Mouse (Mus musculus) lung, postnatal 25 days (tissue): ENCODE results near the gene Fgd5.
"Not testable (repeated sequence)": the region's sequence is repeated elsewhere in the genome, so short reads cannot be mapped to it uniquely, and the experiment has no call there.

ENCODE experiments used
- DNase-seq: peaks from one replicate; pipeline ENCODE4 v3.0.0; 2022; ENCODE audit warnings: low spot score

Gene Fgd5

DNA sequence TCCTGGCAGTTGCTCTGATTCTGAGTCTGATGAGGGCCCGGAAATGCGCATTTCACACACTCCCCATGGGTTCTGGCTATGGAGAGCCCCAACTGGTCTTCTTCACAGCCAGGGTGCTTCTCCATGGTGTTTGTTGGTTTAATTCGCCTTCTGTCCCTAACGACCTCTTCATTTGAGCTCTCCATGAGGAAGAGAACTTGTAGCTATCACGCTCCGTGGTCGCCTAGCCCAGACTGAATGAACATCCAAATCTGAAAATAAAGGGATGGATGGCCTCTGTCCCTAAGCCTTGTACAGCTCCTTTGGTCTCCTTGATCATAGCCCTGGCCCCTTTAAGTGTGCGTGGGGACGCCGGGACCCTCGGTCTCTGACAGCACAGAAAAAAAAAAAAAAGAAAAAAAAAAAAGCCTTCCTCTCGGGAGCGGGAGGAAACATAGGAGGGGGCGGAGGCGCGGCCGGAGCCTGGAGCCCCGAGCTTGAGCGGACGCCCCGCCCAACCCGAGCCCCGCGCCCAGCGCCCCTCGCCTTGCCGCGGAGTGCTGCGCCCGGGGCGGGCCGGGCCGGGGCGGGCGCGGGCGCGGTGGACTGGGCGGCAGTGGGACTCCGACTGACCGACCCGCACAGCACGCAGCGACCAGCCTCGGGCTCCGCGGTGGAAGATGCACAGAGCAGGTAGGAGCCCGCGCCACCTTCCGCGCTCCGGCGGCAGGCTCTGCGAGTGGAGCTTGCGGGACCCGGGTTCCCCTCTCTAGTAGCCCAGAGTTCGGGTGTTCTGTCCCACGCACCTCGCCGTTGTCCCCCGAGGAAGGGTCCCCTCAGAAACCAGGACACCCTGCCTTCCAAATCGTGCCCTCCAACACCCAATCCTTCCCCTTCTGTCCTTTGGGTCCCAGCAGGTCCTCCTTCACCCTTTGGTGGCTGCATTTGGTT lies at the start of gene Fgd5:
Gene Fgd5, plus strand, starts transcription at position 508 of the 930 bp plus-strand sequence.
- peak; percentile 53 for DNase-seq

DNA sequence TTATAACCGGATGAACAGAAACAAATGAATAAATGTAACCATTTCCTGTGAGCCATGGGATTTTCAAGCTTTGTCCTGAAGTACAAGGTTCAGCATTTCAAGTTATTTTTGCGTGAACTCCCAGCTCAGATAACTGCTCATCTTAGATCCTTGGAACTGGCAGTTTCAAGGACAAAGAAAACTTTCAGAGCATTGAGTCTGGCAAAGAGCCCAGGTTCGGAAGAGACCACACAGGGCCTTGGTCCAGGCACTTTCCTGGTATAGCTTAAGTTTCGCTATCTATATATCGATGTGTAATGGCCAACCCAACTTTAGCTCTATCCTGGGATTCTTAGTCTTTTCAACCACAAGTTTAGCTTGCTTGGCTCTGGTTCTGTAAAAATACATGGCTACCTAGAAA lies 47.4 kb upstream of the Fgd5 start:
- no peak for DNase-seq

DNA sequence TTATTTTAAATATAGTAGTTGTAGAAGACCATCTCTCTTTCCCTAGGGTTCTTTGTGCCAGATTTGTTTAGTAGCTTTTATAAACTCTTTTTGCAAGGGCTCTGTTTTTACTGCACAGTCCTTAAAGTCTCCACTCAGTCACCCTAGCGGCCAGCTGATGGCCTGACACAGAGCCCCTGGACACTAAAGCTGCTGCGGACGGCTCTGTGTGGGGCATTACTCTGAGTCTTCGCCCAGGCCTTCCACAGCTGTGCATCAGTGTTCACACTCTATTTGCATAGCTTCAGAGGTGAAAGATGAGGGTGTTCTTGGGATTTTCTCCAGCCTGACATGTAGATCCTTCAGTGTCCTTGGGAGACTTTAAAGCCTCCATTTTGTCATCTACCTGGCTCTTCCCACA lies 40.2 kb upstream of the Fgd5 start:
- DNase-seq: no peak

DNA sequence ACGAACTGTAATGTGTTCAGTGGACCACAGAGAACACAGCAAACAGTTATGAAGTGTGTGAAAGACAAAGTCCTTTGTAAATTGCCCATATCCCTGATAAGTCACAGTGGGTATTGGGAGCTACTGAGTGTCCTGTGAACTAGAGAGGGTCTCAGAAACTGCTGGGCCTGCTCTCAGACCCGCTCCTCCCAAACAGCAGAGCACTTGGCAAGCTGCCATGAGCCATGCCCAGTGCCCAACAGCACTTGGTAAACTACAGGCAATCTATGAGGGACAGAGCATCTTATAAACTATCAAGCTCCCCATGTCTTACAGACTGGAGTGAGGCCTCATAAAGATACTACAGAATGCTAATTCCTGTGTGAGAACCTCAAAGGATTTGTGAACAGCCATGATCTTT lies 30.3 kb upstream of the Fgd5 start:
- no peak for DNase-seq

DNA sequence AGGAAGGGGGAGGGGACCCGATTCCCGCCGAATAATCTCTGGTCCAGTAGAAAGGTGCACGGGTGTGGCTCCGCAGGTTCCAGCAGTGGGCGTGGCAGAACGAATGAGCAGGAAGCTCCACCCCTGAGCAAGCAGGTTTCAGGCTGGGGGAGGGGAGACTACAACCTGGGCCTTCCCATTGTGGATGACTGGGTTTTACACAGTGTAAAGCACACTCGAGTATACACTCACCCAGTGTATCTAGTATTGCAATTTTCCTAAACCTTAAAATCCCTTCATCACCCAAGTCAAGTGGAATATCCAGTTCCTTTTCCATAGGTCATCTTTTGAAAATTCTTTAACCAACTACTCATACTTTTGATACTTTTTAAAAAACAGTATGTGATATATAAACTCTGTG lies 20.7 kb upstream of the Fgd5 start:
- DNase-seq: not testable (repeated sequence)

DNA sequence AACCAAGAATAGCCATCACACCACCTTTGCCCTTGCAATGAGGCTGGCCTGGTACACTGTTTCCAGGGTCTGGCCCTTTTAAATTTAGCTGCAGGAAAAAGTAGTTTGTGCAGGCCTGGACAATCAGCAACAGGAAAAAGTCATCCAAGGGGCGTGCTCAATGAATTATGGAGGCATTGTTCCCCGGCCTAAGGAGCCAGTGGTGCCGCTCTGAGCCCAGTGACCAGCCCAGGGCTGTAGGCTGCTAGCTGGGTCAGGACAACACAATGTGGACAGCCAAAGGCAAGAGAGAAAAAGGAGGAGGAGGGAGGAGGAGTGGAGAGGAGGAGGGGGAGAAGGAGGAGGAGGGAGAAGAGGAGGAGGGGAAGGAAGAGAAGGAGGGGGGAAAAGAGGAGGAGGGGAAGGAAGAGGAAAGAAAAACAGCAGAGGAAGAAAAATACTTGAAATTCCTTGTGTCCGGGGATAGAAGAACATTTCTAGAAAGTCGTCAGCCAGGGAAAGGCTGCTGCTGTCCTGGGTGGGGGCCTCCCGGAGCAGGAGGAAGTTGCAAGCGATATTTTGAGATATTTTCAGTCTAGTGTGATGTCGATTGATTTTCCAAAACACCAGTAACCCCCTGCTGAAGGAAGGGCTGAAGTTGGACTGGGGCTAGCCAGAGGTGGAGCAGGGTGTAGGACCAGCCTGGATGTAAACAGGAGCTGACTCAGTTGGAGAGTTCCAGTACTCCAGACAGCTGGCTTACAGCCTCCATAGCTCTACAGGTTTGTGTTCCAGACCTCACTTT lies 18.5 kb upstream of the Fgd5 start:
- peak; percentile 75 for DNase-seq

DNA sequence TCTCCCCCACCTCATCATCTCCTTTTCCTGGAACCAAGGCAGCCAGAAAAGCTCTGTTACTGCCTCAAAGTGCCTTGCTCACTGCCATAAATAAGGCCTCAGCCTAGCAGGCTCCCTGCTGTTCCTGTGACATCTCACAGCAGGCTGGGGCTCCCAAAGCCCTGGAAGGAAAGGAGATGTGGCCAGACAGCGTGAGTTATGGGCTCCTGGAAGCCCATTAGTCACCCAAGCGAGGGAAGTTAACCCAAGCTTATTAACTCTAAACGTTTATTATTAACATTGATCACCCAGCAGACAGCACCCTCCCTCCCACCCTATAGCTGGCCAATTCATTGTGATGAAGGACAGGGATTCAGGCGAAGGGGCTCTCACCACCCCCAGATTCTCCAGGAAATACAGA lies 15.2 kb upstream of the Fgd5 start:
- no peak for DNase-seq

DNA sequence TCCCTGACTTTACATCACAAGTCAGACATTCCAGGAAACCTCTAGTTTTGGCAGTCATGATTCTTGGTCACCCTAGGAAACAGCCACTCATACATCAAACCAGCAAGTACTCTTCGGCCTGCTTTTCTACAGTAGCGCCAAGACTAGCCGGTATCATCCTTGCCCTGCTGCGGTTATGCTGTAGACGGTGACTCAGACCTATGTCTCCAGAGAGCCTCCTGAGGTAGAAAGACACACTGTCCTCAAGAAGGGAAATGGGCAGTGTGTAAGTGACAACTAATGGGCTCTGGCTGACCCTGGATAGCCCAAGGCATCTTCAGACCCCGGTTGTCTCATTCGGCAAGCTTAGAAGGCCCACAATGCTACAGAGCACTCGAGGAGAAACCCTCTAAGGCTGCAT lies 13.6 kb upstream of the Fgd5 start:
- DNase-seq: no peak

DNA sequence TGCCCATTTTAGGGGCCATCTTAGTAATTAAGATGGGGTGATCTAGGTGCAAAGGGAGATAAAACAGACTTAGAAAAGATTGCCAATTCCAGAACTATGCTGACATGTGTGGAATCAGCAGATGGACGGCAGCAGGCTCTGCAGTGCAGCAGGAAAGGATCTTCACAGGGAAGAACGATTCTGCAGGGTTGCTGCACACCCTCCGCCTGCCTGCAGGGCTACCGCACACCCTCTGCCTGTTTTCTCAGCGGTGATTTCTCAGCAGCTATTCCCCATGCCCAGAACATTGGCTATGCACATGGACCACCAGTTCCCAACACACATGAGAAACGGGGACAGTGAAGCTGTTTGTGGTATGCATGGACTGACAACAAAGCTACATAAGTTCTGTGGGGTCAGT lies 12.7 kb upstream of the Fgd5 start:
- no peak for DNase-seq

DNA sequence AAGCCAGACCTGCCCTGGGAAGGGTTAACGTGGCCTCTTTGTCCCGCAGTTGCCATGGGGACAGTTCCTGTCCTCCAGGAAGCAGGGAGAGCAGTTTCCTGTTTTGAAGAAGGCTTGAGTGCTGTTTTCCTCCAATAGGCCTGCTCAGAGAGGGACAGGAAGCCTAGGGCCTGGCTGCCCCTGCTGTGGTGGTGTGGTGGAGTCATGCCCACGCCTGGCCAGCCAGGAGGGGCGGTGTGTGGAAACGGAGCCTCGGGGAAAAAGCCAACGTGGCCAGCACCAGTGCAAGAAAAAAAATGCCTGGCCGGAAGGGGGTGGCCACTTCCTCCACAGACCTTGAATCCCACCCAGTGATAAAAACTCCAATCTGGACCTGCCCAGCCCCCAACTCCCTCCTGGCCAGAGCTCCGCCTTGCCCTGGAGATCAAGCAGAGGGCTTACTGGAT lies 6.5 kb upstream of the Fgd5 start:
- peak; percentile 91 for DNase-seq

DNA sequence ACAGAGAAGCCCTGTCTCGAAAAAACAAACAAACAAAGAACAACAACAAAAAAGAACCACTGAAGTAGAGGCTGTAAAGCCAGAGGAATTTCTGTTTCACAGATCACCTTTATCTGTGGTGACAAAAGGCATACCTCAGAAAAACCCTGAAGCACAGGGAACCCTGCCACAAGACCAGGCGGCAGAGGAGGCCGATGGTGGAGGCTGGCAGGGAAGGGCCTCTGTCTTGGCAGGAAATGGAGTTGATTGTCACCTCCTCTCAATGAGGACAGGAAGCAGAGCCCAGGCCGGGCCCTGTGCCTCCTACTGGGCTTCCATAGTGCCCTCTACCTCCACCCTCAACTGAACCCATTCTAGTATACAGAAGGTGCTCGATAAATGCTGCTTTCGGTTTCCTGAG lies 4.7 kb upstream of the Fgd5 start:
- DNase-seq: no peak

DNA sequence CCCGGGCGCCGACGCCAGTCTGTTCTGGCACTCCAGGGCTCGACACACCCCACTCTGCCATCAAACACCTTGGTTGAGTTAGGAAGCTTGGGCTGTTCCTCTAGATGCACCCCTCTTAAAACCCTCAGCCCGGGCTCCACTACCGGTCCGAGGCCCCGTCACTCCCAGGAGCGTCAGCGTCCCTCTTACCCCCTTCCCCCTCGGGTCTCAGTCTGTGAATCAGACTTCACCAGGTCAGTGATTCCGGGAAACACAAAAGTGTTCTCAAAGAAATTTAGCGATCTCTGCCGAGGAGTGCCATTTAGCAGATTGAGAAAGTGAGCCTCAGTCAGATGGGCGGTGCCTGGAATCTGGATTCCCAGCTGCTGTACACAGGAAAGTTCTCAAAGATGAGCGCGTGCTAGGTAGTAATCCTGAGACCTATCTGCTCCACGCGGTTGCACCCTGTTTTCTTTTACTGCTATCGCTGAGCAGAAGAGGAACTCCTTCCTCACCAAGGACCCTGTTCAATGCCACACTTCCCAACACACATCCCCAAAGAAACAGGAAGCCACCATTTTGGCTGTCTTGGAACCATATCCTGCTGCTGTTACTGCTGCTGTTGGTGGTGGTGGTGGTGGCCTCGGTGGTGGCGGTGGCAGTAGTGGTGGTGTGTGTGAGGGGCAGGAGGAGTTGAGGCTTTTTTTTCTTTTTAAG lies 771 bp downstream of the Fgd5 start:
- no peak for DNase-seq

DNA sequence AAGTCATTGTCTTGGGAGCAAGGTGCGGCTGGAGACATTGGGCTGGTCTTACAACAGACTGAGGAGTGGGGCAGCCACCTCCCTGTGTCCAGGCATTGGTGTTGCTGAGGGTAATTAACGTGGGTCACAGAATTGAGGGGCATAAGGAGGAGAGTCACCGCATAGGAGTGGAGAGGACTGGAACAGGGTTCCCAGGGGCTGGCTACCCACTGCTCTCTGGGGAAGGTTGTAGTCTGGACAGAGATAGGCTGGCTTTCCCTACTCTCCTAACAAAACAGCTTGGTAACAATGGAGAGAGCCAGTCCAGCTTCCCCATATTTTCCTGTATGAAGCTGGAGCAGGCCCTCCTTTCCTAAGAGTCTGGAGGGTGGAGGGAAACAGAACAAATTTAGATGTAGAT lies 1.3 kb downstream of the Fgd5 start:
- no peak for DNase-seq

DNA sequence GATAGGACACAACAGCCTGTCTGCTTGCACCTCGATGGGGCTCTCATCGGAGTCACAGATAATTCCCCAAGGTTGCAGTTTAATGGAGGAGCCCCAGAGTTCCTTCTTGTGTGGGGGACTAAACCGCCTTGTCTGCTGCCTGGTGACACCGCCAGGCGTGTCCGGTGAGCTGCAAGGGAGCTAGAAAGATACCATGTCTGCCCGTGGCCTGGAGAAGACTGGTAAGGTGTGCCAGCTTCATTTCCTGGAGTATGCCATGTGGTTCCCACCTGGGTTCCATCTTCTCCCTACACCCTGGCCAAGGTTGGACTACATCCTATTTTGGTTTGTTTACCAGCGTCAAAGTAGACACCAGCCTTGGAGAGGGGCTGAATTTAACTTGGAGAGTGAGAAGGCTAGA lies 11.4 kb downstream of the Fgd5 start:
- no peak for DNase-seq

DNA sequence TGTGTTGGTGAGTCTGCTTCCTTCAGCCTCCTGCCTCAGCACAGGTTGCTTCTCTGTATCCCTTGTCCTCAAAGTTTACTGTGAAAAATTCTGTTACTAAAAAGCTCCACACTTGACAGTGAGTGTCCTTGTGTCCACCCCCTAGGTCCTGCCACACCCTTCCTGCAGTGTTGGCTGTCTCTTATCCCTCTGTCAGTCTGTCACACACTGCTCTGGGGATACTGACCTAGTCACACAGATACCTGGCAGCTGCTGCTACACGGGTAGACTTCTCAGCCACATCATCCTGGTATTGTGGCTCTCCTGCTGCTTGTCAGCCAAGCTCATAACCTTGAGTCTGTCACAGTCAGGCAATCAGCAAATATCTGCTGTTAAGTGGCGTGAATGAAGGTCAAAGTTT lies 14.1 kb downstream of the Fgd5 start:
- DNase-seq: no peak

DNA sequence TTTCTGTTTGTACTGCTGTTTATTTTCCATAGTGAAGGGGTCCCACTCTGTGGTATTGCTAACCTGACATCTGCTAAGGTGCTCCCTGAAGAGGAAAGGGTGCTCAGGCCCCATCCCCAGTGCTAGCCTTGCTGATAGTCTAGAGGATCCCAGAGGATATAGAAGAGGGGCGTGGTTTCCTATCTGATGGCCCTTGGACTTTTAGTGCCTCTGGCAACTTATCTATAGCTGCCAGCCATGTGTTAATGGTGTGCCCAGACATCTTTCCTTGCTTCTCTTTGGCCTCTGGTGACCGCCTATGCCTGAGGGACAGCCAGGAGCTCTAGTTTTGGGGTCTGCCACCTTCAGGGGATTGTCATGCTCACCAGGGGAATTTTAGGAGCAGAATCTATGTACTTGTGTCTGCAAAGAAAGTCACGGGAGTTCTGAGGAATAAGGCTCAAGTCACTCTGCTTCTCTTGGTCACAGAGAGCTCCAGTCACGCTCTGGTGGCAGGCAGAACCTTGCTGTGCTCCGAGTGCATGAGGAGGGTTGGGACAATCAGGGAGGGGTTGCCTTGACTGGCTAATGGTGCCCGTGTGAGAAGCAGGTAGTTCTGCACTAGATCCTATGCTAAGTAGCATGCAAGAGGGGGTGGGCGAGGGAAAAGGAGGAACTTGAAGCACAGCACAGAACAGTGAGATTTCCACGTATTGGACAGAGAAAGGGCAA lies 15.3 kb downstream of the Fgd5 start:
- no peak for DNase-seq

DNA sequence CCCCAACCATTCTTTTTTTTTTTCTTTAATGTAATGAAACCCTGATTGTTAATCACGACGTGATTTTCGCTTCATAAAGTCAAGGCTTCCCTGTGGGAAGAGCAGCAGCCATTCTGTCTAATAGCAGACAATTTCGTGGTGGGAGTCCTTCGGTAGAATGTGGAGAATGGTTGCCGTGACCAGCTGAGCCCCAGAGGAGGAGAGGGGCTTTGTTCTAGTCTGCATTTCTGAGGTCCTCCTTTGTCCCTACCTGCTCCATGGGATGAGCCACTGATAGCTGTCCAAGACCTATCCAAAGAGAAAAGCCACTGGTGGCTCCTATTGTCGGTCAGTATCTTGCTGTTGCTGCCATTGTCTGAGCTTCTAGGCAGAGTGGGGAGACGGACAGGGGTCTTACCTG lies 17.4 kb downstream of the Fgd5 start:
- DNase-seq: no peak

DNA sequence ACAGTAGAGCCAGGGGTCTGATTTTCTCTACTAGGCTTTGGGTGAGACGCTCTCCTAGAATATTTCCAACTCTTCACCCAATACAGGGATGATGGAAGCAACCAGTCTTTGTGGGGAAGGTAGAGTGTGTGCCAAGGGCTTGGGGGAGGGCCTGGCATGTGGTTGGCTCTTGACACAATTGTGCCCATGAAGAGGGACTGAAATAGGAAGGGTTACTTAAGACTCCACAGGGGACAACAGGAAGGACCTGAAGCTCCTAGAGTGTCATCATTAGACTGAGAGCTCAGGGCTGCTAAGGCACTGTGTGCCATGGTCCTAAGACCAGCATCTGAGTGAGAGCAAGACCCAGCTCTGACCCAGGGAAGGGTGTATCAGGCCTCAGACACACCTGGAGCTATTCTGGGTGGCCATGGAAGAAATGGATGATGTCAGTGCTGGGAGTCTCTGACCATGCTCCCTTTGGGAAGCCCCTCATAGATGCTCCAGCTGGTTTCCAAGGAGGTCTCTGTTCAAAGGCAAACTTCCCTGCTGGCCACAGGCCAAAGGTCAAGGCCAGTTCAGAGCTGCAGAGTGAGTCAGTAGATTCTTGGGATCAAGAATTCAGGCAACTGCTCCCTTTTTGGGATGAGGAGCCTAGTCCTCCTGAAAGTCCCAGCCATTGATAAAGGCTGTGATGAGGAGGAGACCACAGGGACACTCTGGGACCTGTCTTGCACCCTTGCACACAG lies 24.0 kb downstream of the Fgd5 start:
- no peak for DNase-seq

DNA sequence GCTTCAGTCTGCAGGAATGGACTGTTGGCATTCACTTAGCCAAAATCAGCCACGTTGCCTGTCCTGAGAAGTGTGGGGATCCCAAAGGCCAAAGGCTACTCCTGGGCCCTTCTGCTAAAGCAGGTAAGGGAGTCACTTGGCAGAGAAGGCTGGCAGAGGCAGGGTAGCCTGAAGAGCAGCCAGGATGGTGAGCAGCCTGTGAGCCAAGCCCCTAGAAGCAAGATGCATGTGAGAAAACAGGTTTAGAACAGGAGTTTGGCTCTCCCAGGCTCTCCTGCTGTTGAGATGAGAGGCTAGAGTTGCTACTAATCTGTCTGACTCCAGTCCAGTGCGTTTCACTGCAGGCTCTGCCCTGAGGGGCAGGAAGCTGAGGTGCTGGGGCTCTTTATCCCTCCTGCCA lies 25.0 kb downstream of the Fgd5 start:
- no peak for DNase-seq

DNA sequence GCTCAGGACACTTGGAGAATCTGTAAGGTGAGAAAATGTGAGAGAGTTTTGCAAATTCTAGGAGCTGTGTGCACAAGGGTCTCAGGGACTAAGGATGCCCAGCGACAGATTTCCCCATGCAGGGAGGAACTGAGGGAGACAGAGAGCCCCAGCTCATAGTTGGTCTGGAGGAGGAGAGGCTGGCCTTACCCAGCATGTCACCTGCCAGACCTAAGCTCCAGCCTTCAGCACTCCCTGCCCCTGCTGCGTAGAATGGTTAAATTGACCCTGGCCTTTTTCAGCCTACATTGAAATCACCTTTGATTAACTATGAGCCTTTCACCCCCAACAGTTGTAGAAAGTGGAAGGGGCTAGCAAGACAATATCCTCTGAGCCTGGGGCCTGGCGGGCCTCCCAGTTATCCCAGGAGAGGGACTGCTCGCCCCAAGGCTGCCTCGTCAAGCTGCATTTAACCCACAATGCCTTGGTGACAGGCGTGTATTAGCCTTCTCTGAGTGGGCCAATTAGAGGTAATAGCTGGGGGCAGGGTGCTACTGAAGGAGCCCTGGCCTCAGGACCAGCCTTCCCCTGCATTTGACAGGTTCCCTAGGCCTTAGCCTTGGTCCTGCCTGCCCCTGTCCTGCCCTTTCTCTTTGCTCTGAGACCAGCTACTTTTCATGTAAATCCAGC lies 25.6 kb downstream of the Fgd5 start:
- no peak for DNase-seq

DNA sequence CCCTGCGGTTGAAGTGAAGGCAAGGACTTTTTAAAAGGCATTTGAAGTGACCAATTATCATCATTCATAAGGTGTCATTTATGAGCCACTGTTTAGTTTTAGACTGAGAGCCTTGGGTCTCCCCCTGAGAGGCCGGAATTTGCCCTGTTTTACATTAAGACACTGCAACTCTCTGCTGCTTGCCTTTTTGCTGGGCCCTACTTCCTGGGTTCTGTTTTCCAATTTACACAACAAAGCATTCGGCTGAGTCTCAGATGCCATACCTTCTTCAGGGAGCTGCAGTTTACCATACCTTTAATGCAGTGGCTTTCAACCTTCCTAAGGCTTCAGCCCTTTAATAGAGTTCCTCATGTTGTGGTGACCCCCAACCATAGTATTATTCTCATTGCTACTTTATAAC lies 26.1 kb downstream of the Fgd5 start:
- DNase-seq: no peak
